Mouse (Mus musculus) bone marrow, adult 2 months (tissue): ENCODE data around the gene Olfr558.
A peak's percentile ranks its signal among the peaks of the same experiment; 100 is the strongest.

Source experiments
- CTCF ChIP-seq: fragments of 200-500 bp; IDR thresholded peaks from 2 replicates; pipeline ENCODE4 v1.5.1; 2011; ENCODE audit warnings: low read length, control low read depth; ENCODE audit not compliant: control insufficient read depth, insufficient read depth
- POLR2A ChIP-seq: fragments of 200-500 bp; IDR thresholded peaks from 2 replicates; pipeline ENCODE4 v1.6.1; 2011; ENCODE audit warnings: low read depth, mild to moderate bottlenecking, control low read depth, low read length, borderline replicate concordance; ENCODE audit not compliant: control insufficient read depth

GRCm38 (mm10) chr7:102686944-102687501, 15.0 kb upstream of the Olfr558 start, which contains the start of gene Trim68:
- no peak for TF ChIP-seq CTCF
- peak; percentile 41; the same call in 1 of the 2 replicates for TF ChIP-seq POLR2A
